Mouse (Mus musculus): ENCODE measurements around the gene Sema7a. TPM values are rescaled to one million over a fixed set of nuclear protein-coding genes. Genes with fewer than 3 reads are reported as not detected.

The Sema7a gene
- total RNA-seq, 2 experiments from 2014 or later: 18.8 to 28.5 TPM

DNA sequence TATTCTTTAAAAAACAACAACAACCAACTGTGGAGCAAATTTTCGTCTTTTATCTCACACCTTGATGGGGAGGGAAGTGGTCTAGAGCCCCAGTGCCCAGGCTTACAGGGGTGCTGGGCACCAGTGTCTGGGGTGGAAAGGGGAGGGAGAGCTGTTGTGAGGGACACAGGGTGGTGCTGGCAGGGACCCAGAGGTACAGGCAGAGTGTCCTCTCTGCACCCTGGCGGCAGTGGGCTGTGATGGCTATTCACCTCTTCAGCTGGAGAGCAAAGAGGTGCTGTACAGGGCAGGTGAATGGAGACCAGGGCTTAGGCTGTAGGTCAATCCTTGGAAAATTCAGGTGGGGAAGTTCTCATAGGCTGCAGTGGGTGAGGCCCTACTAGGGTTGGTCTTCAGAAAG is 59.8 kb downstream of the Sema7a start:
- intact Hi-C loops (cut with DNase I): loop anchor here (2.0 to 5.0 kb wide), 2 partner anchors 237 to 341 kb away; no protein-coding TSS in a partner anchor
- DNase-seq (ENCODE audit: low spot score): no peak

DNA sequence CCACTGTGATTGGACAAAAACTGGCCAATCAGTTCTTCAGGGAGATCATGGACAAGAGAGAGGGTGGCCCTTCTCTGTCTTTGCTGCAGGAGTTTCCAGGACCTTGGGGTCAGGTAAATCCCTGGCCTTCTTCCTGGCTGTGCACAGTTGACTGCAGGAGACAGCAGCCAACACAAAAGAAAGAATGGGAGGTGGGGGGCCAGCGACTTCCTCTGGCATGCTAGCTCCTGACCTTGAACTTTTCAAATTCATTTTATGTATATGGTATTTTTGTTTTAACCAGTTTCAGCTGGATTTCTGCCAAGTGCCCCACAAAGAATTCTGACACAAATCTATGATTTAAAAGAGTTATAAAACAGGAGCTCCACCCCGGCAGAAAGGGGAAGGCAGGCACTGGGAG is 63.4 kb downstream of the Sema7a start:
- intact Hi-C loops (cut with DNase I): no loop called here
- no peak for DNase-seq (ENCODE audit: low spot score)

DNA sequence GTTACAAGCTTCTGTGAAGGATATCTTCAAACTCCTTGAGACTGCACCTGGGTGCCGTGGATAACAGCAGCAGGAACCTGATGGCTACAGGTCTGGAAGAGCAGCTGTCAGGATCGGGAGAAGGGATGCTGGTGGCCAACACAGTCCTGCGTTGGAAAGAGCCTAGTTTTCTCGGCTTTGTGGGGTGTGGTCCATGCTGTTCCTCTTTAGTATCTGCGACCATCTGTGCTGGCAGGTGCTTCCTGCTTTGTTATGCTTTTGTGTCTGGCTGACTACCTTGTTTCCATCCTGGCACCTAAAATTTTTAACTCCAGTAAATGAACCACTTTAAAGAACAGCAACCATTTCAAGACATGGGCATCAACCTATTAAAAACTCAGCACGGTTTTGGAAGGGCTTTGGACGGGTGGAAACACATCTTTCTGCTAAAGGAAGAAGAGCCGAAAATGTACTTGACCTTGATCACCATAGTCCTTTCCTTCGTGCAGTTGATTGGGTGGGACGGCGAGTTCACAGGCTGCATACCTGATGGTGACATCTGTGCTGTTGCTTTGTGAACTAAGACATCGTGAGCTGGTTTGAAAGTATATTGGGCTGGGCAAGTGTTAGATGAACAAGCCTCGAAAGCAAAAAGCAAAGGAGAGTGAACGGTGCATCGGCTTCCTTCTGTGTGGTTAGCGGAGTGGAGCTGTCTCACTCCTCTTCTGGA is 66.0 kb downstream of the Sema7a start, which contains the start of gene Cyp11a1:
TSS of gene Cyp11a1 (plus strand) at position 659 of the 709 bp plus-strand sequence.
- intact Hi-C loops (cut with DNase I): no loop called here
- DNase-seq (ENCODE audit: low spot score): no peak

DNA sequence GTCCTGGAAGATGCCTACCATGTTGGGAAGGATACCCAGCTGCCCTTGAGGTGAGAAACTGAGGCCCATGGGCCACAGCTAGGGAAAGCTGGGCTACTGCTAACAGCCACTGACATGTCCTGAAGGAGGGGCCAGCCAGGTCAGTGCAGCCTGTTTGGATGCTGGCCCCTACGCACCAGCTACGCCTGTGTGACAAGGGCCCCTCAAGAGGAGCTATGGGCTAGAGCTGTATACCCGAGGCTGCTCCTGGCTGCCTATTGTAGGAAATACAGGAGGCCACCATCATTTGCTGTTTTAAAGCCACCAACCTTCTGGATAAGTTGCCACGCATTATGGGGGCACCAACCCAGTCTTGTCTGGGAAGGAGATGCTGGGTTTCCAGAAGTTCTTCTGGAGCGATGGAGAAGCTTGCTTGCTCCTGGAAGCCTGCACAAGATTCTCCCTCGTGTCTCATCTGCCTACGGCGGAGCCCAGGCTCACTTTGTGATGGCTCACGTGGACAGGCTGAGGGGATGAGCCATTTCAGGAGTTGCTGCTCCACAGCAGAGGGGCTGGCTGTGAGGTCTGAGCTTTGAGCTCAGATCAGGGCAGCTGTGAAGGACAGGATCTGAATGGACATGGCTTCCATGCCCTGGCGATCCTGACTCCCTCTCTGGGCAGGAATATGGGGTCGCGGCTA is 68.6 kb downstream of the Sema7a start:
- no peak for DNase-seq (ENCODE audit: low spot score)
- intact Hi-C loops (cut with DNase I): no loop called here

DNA sequence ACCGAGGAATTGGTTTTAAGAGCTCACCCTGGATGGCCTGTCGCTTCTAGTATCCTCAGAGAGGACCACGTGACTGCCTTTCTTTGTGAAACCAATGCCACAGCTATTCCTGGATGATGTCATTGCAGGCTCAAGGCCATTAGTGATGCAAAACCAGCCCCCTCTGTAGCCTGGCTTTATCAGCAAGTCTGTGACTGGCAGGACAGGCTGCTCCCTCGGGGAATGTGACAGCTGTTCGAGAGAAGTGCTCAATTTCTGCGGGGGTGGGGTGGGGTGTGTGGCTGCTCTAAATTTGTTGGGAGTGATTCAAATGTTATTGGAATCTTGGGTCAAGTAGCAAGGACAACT is 69.1 kb downstream of the Sema7a start:
- peak; percentile 68 for DNase-seq (ENCODE audit: low spot score)
- intact Hi-C loops (cut with DNase I): no loop called here

DNA sequence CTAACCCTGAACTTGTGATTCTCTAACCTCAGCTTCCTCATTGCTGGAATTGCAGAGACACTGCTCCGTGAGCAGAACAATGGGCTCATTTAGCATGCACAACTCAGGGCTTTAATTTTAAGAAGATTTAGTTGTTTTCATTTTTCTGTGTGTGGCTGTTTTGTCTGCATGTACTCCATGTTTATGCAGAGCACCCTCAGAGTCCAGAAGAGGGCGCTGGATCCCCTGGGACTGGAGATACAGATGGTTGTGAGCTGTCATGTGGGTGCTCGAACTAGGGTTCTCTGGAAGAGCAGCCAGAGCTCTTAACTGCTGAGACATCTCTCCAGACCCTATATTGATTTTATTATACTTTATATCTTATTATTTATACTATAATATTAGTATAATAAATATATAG is 69.7 kb downstream of the Sema7a start:
- intact Hi-C loops (cut with DNase I): no loop called here
- no peak for DNase-seq (ENCODE audit: low spot score)

DNA sequence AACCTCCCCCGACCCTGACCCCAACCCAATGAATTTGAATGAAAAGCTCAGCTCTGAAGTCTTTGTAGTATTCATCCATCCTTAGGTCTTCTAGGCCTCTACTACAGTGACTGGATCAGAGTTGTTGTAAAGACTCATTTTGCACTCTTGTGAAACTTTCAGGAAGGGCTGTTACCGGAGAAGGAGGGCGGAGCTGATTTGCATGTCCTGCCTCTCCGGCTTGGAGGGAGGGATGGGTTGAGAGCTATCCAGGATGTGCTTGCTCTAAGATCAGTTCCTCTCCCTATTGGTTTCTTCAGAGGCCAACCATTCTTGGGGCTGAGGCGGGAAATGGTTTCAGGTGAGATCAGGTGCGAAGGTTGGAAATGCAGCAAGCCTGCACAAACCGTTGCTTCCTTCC is 71.1 kb downstream of the Sema7a start:
- no peak for DNase-seq (ENCODE audit: low spot score)
- intact Hi-C loops (cut with DNase I): no loop called here

DNA sequence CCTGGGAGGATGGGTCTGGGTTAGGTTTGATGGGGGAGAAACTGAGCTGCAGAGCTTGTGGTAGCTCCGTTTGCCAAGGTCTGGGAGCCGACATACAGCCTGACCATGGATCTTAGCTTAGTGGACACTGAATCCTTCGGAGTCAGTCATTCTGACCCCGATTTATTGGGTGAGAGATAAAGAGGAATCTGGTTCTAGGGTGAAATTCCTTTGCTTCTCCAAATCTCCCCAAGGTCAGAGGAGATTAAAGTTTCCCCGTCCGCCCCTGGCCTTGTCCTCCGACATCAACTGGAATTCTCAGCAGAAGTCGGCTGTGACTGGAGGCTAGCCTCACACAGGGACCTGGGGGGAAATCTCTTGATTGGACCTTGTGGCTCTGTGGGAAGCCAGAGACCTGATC is 71.6 kb downstream of the Sema7a start:
- intact Hi-C loops (cut with DNase I): no loop called here
- DNase-seq (ENCODE audit: low spot score): no peak

Other genes starting within 250 kb of the Sema7a start
- gene Edc3, start 231.6 kb upstream of the Sema7a start, total RNA-seq (2021): 1 to 10 TPM; 4.9 to 7.0 TPM
- 10 to 100 TPM; 27.6 to 29.2 TPM for gene Clk3, start 174.3 kb upstream of the Sema7a start, total RNA-seq (2021)
- gene Arid3b, start 103.3 kb upstream of the Sema7a start, total RNA-seq (2021): 1 to 10 TPM; 2.9 to 5.7 TPM
- gene Ubl7, start 29.1 kb upstream of the Sema7a start, total RNA-seq (2021): 10 to 100 TPM; 70.8 to 80.1 TPM
- gene Cyp11a1, start 66.3 kb downstream of the Sema7a start, total RNA-seq (2021): not detected
- gene Stra6, start 123.7 kb downstream of the Sema7a start, total RNA-seq (2021): 1 to 10 TPM in 1 of 2 experiments, under 1 TPM in 1; 0.23 to 1.0 TPM
- gene Ccdc33, start 178.7 kb downstream of the Sema7a start, total RNA-seq (2021): not detected